Mouse (Mus musculus) C2C12 (cell line): ENCODE measurements around the gene Ficd. TPM values are rescaled to one million over a fixed set of nuclear protein-coding genes. Genes with fewer than 3 reads are reported as not detected.

Experiments
- H3K27me3 ChIP-seq: one replicate; pipeline ENCODE4 v1.6.1; 2011; ENCODE audit not compliant: control insufficient read depth, insufficient read depth, insufficient read length
- H3K36me3 ChIP-seq: one replicate; pipeline ENCODE4 v1.6.1; 2011; ENCODE audit not compliant: control insufficient read depth, insufficient read depth
- H3K4me3 ChIP-seq: one replicate; pipeline ENCODE4 v1.5.1; 2011; ENCODE audit warnings: mild to moderate bottlenecking, control low read depth; ENCODE audit not compliant: poor library complexity, insufficient read depth, severe bottlenecking
- H3K79me2 ChIP-seq: one replicate; pipeline ENCODE4 v1.6.1; 2011; ENCODE audit not compliant: control insufficient read depth, insufficient read depth
- H3K79me3 ChIP-seq: one replicate; pipeline ENCODE4 v1.6.1; 2011; ENCODE audit warnings: low read depth, control low read depth
- H3ac ChIP-seq: one replicate; pipeline ENCODE3; 2011; ENCODE audit warnings: low read depth; ENCODE audit not compliant: control insufficient read depth, insufficient read length
- CEBPB ChIP-seq: IDR thresholded peaks from one replicate; pipeline ENCODE4 v1.6.1; 2011; ENCODE audit warnings: low read depth, mild to moderate bottlenecking, control low read depth, moderate library complexity
- CTCF ChIP-seq: IDR thresholded peaks from one replicate; pipeline ENCODE4 v1.5.1; 2011; ENCODE audit not compliant: control insufficient read depth, insufficient read depth, insufficient read length
- FOSL1 ChIP-seq: IDR thresholded peaks from one replicate; pipeline ENCODE4 v1.8.0; 2011; ENCODE audit warnings: mild to moderate bottlenecking, low read length; ENCODE audit not compliant: poor library complexity, insufficient read depth, severe bottlenecking
- MAX ChIP-seq: IDR thresholded peaks from one replicate; pipeline ENCODE4 v1.6.1; 2011; ENCODE audit warnings: mild to moderate bottlenecking, control low read depth
- MYOD1 ChIP-seq: IDR thresholded peaks from one replicate; pipeline ENCODE4 v1.6.1; 2011; ENCODE audit warnings: low read depth; ENCODE audit not compliant: control insufficient read depth, insufficient read length
- MYOG ChIP-seq: IDR thresholded peaks from one replicate; pipeline ENCODE4 v1.6.1; 2011; ENCODE audit not compliant: control insufficient read depth, insufficient read length; ENCODE audit errors: extremely low read depth
- USF1 ChIP-seq: IDR thresholded peaks from one replicate; pipeline ENCODE4 v1.6.1; 2011; ENCODE audit warnings: low read depth, mild to moderate bottlenecking, control low read depth, moderate library complexity
- polyA plus RNA-seq: library from polyadenylated mRNA; unstranded; fragments of >200 nt; fragmentation: generic; extraction: Trizol; gene quantifications from one replicate; pipeline ENCODE4 v1.2.1, GENCODE M21; 2012; ENCODE audit warnings: missing spikeins

Ficd gene
- polyA plus RNA-seq, 1 experiment = 2.6 TPM

- TF ChIP-seq USF1 (no peak), MAX (no peak), MYOG (no peak), MYOD1 (no peak), CEBPB (no peak), CTCF (no peak), FOSL1 (no peak)
- Histone ChIP-seq H3K79me2 (no peaks in the 10 kb centered on the region), H3ac (no peak overlapping the region), H3K79me3 (no peaks in the 10 kb centered on the region), H3K27me3 (peaks cover 33% of the 10 kb centered on the region), H3K4me3 (no peak overlapping the region), H3K36me3 (no peaks in the 10 kb centered on the region)
Observed at GRCm38 (mm10) chr5:113694415-113694814, 41.2 kb upstream of the Ficd start.

GRCm38 (mm10) chr5:113700388-113701023 lies 35.1 kb upstream of the Ficd start:
- TF ChIP-seq FOSL1 (no peak), MYOD1 (no peak), CTCF (no peak), MYOG (no peak), CEBPB (no peak), MAX (no peak), USF1 (no peak)
- H3K36me3 ChIP-seq = no peaks in the 10 kb centered on the region
- H3K4me3 ChIP-seq = no peak overlapping the region
- H3K79me3 ChIP-seq = no peaks in the 10 kb centered on the region
- H3K79me2 ChIP-seq = no peaks in the 10 kb centered on the region
- H3K27me3 ChIP-seq = peaks cover 68% of the 10 kb centered on the region
- no peak overlapping the region for H3ac ChIP-seq

GRCm38 (mm10) chr5:113703803-113704585 lies 31.6 kb upstream of the Ficd start:
- peaks cover 65% of the 10 kb centered on the region for H3K27me3 ChIP-seq
- H3K36me3 ChIP-seq = no peaks in the 10 kb centered on the region
- H3K79me3 ChIP-seq = no peaks in the 10 kb centered on the region
- no peak overlapping the region for H3ac ChIP-seq
- no peaks in the 10 kb centered on the region for H3K79me2 ChIP-seq
- no peak overlapping the region for H3K4me3 ChIP-seq
- TF ChIP-seq MAX (no peak), CEBPB (no peak)

GRCm38 (mm10) chr5:113712861-113713260 lies 22.7 kb upstream of the Ficd start:
- H3K79me3 ChIP-seq = no peaks in the 10 kb centered on the region
- H3ac ChIP-seq = no peak overlapping the region
- TF ChIP-seq USF1 (no peak), CEBPB (no peak), MAX (no peak), MYOG (no peak), CTCF (no peak), MYOD1 (no peak), FOSL1 (no peak)
- H3K4me3 ChIP-seq = no peak overlapping the region
- peaks cover 21% of the 10 kb centered on the region for H3K27me3 ChIP-seq
- no peaks in the 10 kb centered on the region for H3K79me2 ChIP-seq
- H3K36me3 ChIP-seq = no peaks in the 10 kb centered on the region

GRCm38 (mm10) chr5:113716581-113717388 lies 18.8 kb upstream of the Ficd start:
- no peak for TF ChIP-seq MYOD1
- TF ChIP-seq MAX = no peak
- no peak for TF ChIP-seq MYOG
- no peak for TF ChIP-seq USF1
- TF ChIP-seq CTCF = no peak
- no peak for TF ChIP-seq CEBPB
- TF ChIP-seq FOSL1 = no peak
- Histone ChIP-seq H3K79me3 (no peaks in the 10 kb centered on the region), H3K27me3 (peaks cover 5% of the 10 kb centered on the region), H3K79me2 (no peaks in the 10 kb centered on the region), H3K36me3 (no peaks in the 10 kb centered on the region), H3ac (no peak overlapping the region), H3K4me3 (no peak overlapping the region)
